Mouse (Mus musculus) CH12.LX (cell line): Measurements from ENCODE around the gene Hoxd3.

Experiments
- POLR2A ChIP-seq: IDR thresholded peaks from 2 replicates; pipeline ENCODE4 v1.6.1; 2011; ENCODE audit warnings: low read depth, mild to moderate bottlenecking, improper control_type of control experiment, low read length
- ZC3H11A ChIP-seq: IDR thresholded peaks from 2 replicates; pipeline ENCODE4 v1.6.1; 2012; ENCODE audit warnings: low read depth, mild to moderate bottlenecking, inconsistent platforms, low read length, improper control_type of control experiment
- ZNF384 ChIP-seq: IDR thresholded peaks from 2 replicates; pipeline ENCODE4 v1.6.1; 2012; ENCODE audit warnings: low read depth, low read length, improper control_type of control experiment, inconsistent platforms

DNA sequence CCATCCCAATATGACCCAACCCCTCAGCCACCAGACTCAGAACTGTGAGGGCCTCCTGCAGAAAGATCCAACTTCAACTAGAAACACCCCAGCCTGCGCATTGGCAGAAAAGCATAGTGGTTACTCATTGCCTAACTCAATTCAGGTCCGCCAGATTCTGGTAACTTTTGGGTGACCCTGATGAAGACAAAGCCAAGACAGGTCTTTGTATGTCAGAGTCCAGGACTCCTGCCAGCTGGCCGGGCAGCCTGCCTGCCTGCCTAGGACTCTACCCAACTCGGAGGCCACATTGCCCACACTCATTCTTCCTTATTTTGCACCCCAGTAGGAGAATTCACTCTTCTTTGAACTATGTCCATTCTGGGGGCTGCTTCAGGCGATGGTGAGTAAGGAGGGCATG lies 14.8 kb downstream of the Hoxd3 start, which contains the start of gene Gm28230:
- TF ChIP-seq POLR2A (no peak), ZNF384 (no peak), ZC3H11A (no peak)
